Mouse (Mus musculus): ENCODE results near the gene Tbrg1.

Gene Tbrg1

DNA sequence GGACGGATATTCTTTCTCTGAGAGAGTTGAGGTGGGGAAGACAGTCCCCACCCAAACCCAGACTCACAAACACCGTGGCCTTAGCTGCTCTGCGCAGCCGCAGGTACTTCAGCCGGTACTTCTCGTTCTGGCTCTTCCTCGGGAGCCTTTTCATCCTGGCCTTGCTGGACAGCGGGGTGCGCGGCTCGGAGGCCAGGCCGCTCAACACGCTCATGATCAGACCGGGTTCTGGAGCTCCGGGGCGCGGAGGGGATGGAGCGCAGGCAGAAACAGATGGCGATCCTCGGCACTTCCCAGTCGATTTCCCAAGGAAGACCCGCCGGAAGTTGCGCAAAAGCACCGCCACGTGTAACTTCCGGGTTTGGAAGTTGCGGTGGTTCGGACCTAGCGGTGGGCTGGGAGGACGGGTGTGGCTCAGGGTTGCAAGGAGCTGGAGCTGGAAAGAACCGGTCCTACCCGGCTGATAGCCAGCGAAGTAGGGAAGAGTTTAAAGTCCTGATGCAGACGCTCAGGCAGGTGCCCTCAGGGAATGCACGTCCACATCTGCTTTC, at the start of gene Tbrg1:
Tbrg1 (minus strand) TSS at position 382 of the 551 bp plus-strand sequence.
- DNase-seq, result peak; percentile 89

DNA sequence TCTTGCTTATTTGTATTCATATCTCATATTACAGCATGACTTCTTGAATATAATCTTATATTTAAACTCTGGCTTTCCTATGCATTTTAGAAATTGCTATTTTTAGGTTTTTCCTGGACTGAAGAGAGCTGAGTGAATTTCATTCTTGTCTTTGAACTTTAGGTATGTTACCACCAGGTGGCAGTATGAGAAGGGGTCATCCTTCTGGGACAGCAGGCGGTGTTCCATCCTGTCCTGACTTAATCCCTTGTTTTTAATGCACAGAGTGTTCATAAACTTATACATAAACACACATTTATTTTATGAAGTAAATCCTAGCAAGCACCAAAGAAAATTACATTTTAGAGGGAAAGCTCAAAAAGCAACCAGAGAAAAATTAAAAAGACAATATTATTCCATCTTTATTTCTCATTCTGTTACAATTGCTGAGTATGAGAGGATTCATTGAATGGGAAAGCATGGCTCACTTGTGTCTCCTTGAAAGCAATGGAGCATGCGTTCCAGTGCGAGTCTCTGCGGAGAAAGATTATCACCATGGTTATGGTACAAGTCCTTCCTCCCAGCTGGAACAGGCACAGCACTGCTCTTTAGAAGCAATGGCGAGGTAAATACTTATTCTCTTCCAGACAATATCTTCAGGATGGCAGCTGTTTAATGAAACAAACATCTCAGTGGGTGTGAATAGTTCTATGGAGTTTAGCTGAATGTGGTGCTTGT, 33.0 kb upstream of the Tbrg1 start:
- DNase-seq, result no peak

DNA sequence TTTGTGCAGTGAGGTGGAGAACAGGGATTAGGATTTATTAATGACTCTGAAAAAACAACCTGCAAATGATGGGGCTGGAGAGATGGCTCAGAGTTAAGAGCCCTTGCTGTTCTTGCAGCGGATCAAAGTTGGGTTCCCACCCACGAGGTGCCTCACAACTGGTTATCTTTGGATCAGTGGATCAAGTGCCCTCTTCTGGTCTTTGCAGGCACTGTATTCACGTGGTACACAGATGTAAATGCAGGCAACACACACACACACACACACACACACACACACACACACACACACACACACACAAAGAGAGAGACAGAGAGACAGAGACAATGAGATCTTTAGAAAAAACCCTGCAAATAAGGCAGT, 30.8 kb upstream of the Tbrg1 start:
- no peak for DNase-seq

DNA sequence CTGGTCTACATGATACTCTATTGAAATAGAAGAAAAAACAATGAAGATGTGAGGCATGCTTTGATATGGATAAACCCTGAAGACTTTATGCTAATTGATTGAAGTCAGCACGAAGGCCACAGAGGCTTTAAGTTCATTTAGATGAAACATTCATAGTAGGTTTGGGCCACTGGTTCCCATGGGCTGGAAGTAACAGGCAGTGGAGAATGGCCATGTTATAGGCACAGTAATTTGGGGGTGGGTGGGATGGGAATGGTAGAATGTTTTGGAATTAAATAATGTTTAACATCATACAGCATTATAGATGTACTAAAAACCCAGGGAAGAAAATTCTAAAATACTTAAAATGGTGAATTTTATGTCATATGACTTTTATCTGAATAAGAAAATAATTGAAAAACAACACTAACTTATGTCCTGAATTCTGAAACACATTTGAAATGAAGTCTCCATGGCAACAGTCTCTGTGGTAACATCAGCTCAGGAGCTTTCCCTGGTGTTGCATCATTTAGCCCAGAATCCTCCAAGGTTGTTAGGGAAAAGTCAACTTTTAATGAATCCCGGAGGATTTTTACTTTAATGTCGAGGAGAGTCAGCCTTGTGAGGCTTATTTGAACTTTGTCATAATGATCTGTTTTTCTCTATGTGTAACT, 30.3 kb upstream of the Tbrg1 start:
- no peak for DNase-seq

DNA sequence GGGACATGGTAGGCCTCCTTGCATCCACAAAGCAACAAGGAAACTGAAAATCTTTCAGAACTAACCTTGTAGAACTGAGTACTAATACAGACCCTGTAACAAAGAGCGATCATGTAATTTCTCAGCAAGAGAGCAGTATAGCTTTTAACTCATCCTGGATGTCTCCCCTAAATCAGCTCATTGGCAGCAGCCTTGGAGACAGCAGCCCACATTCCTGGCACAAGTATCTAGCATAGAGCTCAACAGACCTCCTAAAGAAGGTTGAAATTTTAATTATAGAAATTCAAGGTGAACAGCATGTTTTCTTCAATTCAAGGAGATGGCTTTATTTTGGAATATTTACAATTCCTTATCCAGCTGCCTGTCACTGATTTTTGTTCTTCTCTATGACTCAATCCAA, 24.0 kb upstream of the Tbrg1 start:
- no peak for DNase-seq

DNA sequence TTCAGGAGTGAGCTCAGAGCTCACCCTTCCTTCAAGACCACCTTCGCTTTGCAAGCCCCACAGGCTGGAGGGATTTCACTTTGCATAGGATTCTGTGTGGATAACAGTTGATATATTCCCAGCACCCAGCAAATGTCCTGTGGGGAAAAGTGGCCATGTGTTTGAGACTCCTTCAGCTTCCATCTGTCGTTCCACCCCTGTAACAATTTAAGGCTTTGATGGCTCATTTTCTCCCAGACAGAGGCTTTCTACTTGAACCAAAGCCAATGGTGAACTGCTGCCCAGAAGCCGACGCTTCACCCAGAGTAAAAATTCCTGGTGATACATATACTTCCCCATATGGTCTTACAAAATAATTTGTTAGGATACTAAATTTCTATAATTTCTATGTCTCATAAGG, 18.2 kb upstream of the Tbrg1 start:
- DNase-seq, result no peak

DNA sequence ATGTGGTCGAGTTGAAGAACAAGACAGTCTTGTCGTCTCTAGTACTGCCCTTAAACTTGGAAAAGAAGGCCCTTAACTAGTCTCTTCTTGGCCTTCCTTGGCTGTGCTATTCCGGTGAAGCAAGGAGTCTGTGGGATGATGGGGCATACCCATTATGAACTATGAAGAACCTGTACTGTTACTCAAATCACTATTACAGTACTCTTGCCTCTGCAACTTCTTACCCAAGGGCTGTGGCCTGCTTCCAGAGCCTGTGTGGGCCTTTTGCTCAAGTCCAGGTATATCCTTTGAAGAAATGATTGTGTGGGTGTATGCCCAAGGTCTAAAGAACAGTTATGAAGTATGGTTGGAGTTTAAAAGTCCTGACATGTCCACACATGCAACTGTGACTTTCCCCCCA, 13.1 kb upstream of the Tbrg1 start:
- DNase-seq, result no peak

DNA sequence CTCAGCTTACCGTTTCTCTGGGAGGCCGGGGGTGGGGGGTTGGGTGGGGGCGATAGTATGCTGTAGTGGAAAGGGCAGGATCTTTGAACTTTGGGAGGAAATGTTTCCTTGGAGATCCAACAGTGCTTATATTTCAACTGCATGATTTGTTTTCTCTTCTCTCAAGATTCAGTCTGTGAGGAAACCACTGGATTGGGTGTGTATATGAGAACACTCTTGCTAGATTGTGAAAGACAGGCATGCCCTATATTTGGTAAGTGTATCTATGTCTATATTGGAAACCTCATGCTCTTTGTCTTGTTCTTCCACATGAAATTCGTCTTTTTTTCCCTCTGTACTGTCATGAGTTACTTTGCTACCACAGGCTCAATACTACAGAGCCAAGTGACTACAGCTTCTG, 12.6 kb upstream of the Tbrg1 start:
- DNase-seq, result no peak

DNA sequence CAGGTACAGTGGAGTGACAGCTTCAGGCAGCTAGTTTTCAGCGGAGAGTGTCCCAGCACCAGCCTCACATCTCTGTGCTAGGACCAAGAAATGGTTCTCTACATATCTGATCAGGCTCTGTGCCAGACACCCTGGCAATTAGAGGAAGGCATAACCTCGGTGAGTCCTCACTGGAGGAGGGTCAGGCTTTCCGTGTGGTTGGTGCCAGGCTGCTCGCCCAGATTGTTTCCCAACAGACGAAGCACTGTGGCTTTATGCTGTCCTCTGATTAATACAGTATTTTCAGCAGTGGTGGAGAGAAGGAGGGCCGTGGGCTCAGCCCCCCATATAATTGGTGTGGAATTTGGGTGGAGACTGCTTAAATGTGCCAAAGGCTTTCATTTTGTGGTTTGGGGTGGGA, 12.0 kb upstream of the Tbrg1 start, which contains the start of gene Panx3:
Panx3 (minus strand) TSS at position 121 of the 400 bp plus-strand sequence.
- no peak for DNase-seq

DNA sequence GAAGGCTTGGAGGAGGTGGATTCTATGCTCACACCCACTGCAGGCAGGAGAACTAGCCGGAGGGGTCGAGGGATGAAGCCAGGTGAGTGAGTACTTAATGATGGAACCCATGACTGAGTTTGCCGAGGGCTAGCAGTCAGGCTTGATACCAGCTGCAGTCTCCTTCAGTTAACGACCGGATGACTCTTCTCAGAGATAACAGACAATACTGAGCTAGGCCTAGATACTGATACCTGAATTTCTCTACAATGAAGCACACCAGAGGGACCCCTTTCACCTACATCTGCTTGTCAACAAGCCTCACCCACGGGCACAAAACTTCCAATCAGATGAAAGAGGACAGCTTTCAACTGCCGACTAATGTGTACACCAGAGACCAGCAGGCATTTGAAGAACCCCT, 8.9 kb upstream of the Tbrg1 start:
- DNase-seq, result no peak

DNA sequence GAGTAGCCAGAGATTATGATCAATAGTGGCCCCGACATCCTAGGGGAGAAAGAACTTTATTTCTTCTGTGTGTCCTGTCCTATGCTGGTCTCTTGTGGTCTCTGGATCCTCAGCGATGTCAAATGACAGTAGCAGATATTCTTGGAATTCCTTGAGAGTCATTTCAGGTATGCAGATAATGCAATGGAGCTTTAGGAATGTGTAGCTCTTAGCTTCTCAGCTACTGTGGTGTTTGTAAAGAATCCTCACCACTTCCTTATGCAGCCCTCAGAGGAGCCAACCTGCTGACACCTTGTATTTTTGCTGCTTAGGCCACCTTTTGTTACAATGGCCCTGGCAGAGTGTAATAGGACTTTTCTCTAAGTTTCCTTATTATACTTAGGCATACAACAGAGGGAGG, 7.5 kb upstream of the Tbrg1 start:
- DNase-seq, result no peak

DNA sequence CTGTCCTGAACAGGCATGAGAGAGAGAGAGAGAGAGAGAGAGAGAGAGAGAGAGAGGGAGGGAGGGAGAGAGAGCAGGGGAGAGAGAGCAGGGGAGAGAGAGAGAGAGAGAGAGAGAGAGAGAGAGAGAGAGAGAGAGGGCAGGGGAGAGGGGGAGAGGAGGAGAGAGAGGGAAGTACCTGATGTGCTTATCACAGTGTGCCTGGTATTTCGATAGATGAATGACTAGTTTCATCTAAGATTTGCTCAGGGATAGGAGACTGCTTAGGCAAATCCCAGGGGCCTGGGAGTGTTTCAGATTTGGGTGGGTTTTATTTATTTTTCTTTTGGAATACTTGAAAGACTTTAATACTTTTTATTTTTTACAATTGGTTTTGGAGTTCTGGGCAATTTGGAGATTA, 6.1 kb upstream of the Tbrg1 start:
- no peak for DNase-seq

DNA sequence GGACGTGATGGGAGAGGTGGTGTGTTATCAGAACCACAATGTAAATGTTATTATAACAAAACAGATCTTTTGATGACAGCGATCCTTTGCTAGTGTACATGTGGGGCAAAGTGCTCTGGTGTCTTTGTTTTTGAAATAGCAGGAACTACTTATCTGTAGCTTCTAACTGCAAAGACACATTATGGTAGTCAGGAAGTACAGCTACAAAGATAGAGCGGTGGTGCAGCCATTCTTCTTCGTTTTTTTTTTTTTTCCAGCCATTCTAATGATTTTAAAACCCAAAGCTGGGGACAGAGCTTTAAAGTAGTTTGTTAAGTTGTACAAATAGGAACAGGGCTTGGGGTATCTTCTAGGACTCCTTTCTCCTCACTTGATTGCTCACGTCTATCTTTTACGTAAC, 2.3 kb upstream of the Tbrg1 start:
- DNase-seq, result no peak

DNA sequence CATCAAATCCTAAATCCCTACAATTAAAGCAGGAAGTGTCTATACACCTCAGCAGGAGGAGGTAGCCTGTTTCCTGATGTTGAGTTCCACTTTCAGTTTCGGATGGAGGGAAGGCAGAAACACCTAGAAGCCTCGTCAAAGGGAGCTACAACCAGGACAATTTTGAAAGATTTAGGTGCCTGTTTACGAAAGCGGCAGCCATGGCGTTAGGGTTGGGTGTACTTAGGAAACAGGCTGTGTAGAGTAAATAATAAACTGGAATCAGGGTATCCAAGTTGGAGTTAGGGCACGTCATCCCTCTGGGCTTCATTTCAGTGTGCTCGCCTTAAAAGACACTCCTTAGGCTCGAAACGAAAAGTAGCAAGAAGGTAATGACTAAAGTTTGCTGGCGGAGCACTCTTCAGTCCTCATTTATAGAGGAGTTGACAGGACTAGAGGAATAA, 652 bp downstream of the Tbrg1 start:
- DNase-seq, result peak; percentile 31

DNA sequence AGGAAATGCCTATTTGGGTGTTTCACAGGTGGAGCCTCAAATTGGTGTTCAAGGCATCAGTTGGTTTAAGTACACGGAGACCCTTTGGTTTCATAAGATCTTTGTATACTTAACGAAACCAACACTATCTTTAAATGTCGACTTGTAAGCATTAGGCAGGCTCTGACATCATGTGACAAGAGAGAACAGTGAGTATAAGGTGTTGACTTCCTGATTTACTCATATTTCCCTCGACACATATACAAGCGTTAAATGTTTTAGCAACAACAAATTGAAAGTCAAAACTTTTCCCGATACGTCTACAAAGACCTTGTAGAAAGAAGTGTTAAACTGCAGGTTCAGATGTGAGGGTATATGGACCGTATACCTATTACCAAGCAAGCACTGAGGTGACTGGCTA, 1.2 kb downstream of the Tbrg1 start:
- no peak for DNase-seq

DNA sequence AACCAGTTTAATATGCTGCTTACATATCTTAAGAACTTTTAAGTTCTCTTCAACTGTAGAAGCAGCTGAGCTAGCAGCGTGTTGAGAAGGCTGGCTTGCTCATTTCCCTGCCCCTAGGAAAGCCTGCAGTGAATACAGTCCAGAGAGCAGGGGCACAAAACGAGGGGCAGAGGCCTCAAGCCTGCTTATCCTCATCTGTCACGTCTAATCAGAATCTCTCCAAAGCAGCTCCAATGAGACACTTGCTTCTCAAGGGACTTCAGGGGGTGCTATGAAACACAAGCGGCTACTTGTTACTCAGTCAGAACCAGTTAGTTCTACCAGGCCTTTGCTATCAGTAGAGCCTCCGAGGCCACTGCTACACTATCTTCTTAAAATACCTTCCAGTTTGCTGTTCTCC, 3.3 kb downstream of the Tbrg1 start:
- DNase-seq, result no peak

DNA sequence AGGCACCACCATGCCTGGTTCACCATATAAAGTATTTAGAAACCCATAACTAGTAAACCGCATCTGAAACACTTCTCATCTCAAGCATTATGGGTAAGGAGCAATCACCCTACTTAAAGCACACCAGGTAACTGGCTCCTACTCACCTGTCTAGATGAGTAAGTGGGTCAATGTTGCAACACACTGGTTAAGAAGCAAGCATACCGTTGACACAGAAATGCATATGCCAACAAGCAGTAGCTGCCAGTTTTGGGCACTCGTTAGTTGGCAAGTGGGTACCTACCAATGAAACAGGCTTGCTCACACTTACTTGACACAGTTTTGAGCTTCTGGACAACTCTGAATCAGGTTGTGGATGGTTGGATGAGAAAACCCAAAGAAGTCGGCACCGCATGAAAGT, 6.5 kb downstream of the Tbrg1 start:
- no peak for DNase-seq

DNA sequence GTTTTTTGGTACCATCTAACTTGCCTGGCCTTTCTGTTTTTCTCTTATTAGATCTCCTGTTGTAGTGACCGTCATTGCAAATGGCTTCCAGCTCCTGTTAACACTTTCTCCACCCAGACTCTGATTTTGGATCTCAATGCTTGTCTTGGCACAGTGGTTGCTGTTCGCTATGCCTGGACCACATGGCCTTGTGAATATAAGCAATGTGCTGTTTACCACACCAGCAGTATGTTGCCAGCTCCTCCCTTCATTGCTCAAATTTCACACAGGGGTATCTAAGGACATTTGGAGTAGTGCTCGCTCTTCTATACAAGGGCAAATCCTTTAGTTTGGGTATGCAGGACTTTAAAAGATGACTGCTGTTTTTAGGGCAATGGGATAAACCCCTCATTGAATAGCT, 10.9 kb downstream of the Tbrg1 start:
- no peak for DNase-seq

DNA sequence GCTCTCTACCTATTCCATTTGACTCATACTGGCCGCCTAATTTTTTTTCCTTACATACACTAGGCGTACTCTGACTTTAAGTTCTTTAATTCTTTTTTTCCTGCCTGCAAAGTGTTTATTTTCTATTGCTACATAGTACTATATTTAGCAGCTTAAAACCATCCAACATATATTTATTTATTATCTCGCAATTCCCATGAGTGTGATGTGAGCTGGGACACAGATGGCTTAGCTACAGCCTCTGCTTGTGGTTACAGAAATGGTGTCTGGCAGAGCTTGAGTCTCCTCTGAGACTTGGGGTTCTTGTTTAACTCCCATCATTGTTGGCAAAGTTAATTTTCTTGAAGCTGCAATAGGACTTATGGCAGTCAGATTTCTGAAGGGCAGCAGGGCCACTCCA, 18.4 kb downstream of the Tbrg1 start:
- no peak for DNase-seq

DNA sequence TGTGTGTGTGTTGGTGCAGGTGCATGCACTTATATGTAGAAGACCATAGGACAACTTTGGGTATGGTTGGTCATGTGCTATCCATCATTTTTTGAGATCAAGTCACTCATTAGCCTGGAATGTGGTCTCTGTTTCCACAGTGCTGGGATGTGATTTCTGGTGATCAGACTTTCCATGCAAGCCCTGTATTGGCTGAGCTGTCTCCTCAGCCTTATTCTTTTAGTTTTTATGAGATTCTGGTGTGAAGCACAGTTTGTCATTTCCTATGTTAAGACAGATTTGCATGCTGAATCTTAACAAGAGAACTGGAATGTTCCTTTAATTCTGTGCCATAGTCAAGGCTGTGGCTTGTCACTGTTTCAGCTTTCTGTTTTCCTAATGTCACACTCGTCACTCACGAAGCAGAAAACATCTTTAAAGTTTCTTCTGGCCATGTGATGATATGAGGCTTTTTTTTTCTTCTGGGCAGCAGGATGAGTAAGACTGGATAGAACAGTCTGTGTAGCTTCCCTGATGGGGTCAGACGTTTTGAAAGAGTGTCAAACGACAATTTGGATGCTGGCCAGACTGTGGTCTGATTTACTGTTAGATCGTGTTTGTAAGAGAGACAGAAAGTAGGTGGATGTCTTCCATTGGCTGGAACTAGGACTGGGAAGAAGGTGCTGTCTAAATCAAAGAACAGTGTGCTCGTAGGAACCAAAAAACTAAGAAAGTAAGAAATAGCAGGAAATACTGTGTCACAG, 20.1 kb downstream of the Tbrg1 start:
- DNase-seq, result no peak

DNA sequence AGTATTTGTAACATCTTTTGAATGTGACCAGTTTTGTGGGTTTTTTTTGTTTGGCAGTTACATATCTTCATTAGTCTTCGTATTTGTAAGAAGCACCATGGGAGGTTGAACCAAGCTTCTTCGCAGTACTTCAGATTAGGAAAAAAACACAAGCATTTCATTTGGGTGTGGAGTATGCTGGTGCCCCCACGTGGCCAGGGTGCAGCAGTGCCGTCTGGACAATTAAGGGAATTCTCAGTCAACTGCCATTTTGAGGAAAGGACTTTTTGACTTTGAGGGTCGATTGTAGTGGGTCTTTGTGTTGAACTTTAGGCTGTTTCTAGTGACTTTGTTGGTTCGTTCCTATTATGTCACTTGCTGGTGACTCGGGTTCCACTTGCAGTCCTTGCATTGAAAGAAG, 20.8 kb downstream of the Tbrg1 start:
- peak; percentile 43 for DNase-seq

DNA sequence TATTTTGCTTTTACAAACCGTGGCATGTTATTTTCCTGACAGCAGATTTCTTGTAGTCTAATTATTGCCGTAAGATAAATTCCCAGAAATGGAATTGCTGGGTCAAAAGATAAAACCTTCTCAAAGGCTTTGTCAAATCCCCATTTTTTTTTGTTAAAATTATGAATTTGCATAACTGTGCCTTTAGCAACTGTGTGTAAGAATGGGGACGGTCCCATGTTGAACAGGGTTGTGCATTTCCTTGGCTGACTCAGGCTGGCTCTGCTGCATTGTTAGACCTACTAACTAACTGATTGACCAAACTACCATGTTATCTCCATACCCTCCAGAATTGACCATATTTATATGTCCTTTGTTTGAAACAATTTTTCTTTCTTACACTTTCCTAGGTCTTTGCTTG, 22.8 kb downstream of the Tbrg1 start:
- DNase-seq, result no peak

DNA sequence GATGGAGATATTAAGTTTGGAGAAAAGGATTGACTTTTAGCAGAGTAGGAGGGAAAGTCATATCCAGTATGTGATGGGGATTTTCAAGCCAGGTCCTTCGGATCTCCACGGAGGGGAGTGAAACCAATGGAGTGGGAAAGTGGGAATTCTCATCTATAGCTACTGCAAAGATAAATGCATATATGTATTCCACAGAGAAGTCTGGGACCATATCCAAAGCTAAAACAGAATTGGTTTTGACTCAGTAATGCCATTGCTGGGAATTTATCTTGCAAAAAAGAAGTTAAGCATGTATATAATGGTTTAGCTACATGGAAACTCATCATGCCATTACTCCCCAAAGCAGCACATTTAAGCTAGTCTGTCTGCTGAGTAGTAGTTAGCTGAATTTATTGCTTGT, 24.8 kb downstream of the Tbrg1 start:
- DNase-seq, result no peak

DNA sequence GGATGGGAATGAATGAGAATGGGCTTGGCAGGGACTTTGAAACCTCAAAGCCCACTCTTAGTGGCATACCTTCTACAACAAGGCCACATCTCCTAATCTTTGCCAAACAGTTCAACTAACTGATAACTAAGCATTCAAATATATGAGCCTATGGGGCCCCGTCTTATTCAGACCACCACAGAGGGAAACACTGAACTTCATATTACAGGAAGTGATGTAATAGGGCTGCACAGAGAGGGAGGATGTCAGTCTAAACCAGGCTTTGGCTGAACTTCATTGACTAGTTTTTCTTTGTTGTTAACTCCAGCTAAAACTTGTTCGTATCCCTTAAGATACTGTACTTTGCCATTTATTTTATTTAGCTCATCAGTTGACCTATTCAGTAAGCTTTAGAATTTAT, 27.2 kb downstream of the Tbrg1 start:
- DNase-seq, result no peak
